Mouse (Mus musculus) hindbrain, embryonic 10.5 days (tissue): Measurements from ENCODE around the gene Pbxip1. TPM values are rescaled to one million over a fixed set of nuclear protein-coding genes. Genes with fewer than 3 reads are reported as not detected.
"Not testable (repeated sequence)": the region's sequence is repeated elsewhere in the genome, so short reads cannot be mapped to it uniquely, and the experiment has no call there.

Experiments used
- DNase-seq: peaks from one replicate; pipeline ENCODE4 v3.0.0-alpha.2; 2017; ENCODE audit warnings: low spot score
- H3K27ac ChIP-seq: fragments of 300-500 bp; sonication (generic); 2 replicates; pipeline ENCODE4 v1.5.1; 2016; ENCODE audit warnings: mild to moderate bottlenecking, moderate library complexity
- H3K27me3 ChIP-seq: fragments of 300-500 bp; sonication (generic); 2 replicates; pipeline ENCODE4 v1.6.1; 2016; ENCODE audit warnings: mild to moderate bottlenecking; ENCODE audit not compliant: poor library complexity, insufficient read depth, severe bottlenecking
- H3K36me3 ChIP-seq: fragments of 300-500 bp; sonication (generic); 2 replicates; pipeline ENCODE4 v1.6.1; 2016; ENCODE audit warnings: mild to moderate bottlenecking, moderate library complexity
- H3K4me1 ChIP-seq: fragments of 300-500 bp; sonication (generic); replicated peaks from 2 replicates; pipeline ENCODE4 v1.6.1; 2016; ENCODE audit warnings: mild to moderate bottlenecking
- H3K4me3 ChIP-seq: fragments of 300-500 bp; sonication (generic); 2 replicates; pipeline ENCODE4 v1.5.1; 2016; ENCODE audit warnings: mild to moderate bottlenecking, moderate library complexity
- H3K9me3 ChIP-seq: fragments of 300-500 bp; sonication (generic); 2 replicates; pipeline ENCODE4 v1.6.1; 2016; ENCODE audit warnings: mild to moderate bottlenecking, moderate library complexity
- WGBS: fragments of 180-500 bp; shearing (Covaris S2); methylation state at CpG from one replicate; pipeline ENCODE4 v1.1.7; 2016; 5-methylcytosine and 5-hydroxymethylcytosine counted together
- polyA plus RNA-seq: library from polyadenylated mRNA; unstranded; fragments of >200 nt; fragmentation: Nextera tagmentation; extraction: Ambion mirVana; gene quantifications from 2 replicates; pipeline ENCODE4 v1.2.1, GENCODE M21; 2016

Gene Pbxip1
- polyA plus RNA-seq, 1 experiment from 2014 or later: 21.6 TPM

GRCm38 (mm10) chr3:89425876-89426275 is 10.6 kb upstream of the Pbxip1 start:
- Histone ChIP-seq H3K4me1 (peaks cover 41% of the 10 kb centered on the region), H3K27me3 (no peaks in the 10 kb centered on the region), H3K4me3 (no peak overlapping the region), H3K27ac (no peak overlapping the region), H3K36me3 (peaks cover 57% of the 10 kb centered on the region), H3K9me3 (no peaks in the 10 kb centered on the region)
- DNase-seq: no peak
- 91% methylated on average over 4 of the region's 4 CpGs for WGBS

- H3K27ac ChIP-seq, H3K9me3 ChIP-seq, DNase-seq, H3K4me3 ChIP-seq, H3K27me3 ChIP-seq: not testable (repeated sequence)
- H3K36me3 ChIP-seq: peaks cover 66% of the 10 kb centered on the region
- H3K4me1 ChIP-seq: peaks cover 27% of the 10 kb centered on the region
- WGBS: 92% methylated on average over 7 of the region's 7 CpGs
Measured at GRCm38 (mm10) chr3:89429021-89429420, 7.5 kb upstream of the Pbxip1 start.

GRCm38 (mm10) chr3:89430171-89431159 is 6.0 kb upstream of the Pbxip1 start, which contains the start of gene Pygo2:
Pygo2 (plus strand) TSS chr3:89430214.
- DNase-seq: peak; percentile 95
- Histone ChIP-seq H3K27ac (peak within 1 kb of the TSS; percentile 96), H3K9me3 (no peaks in the 10 kb centered on the region), H3K27me3 (no peaks in the 10 kb centered on the region), H3K36me3 (peaks cover 64% of the 10 kb centered on the region), H3K4me3 (peak within 1 kb of the TSS; percentile 100), H3K4me1 (peaks cover 34% of the 10 kb centered on the region)
- 3% methylated on average over 68 of the region's 68 CpGs for WGBS

DNA sequence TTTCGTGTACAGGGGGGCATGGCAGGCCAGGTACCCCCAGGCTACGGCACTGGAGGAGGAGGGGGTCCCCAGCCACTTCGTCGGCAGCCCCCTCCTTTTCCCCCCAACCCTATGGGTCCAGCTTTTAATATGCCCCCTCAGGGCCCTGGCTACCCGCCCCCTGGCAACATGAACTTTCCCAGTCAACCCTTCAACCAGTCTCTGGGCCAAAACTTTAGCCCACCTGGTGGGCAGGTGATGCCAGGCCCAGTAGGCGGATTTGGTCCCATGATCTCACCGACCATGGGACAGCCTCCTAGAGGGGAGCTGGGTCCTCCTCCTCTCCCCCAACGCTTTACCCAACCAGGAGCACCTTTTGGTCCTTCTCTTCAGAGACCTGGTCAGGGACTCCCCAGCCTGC is 3.9 kb upstream of the Pbxip1 start:
- Histone ChIP-seq H3K4me3 (no peak overlapping the region), H3K4me1 (peaks cover 50% of the 10 kb centered on the region), H3K9me3 (no peaks in the 10 kb centered on the region), H3K27me3 (no peaks in the 10 kb centered on the region), H3K36me3 (peaks cover 42% of the 10 kb centered on the region), H3K27ac (no peak overlapping the region)
- 91% methylated on average over 8 of the region's 8 CpGs for WGBS
- DNase-seq: no peak

- Histone ChIP-seq H3K27ac (no peak overlapping the region), H3K4me3 (no peak overlapping the region)
Measured at GRCm38 (mm10) chr3:89434532-89434931, 2.0 kb upstream of the Pbxip1 start.

DNA sequence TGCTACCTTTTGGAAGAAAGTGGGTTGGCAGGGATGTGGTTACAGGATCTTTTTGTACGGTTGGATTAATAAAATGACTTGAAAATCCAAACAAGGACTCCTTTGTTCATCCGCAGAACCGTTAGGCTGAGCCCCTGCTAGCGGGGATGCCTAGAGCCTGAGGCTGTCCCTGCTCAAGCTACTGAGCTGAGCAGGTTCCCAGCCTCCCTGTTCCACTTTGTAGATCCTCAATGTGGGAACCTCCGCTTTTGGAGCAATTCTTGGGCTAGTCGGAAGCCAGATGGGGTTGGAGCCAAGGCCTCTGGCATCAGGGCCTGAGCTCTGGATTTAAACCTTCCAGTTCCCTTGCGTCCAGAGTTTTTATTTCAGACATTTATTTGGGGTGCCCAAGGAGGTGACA is 1.5 kb upstream of the Pbxip1 start:
- H3K9me3 ChIP-seq: no peaks in the 10 kb centered on the region
- no peak overlapping the region for H3K4me3 ChIP-seq
- no peaks in the 10 kb centered on the region for H3K27me3 ChIP-seq
- 82% methylated on average over 7 of the region's 7 CpGs for WGBS
- H3K27ac ChIP-seq: no peak overlapping the region
- no peak for DNase-seq
- H3K36me3 ChIP-seq: peaks cover 35% of the 10 kb centered on the region
- peaks cover 52% of the 10 kb centered on the region for H3K4me1 ChIP-seq

More at GRCm38 (mm10) chr3:89434532-89434931, 2.0 kb upstream of the Pbxip1 start:
- no peaks in the 10 kb centered on the region for H3K27me3 ChIP-seq
- 81% methylated on average over 11 of the region's 11 CpGs for WGBS
- no peak for DNase-seq
- peaks cover 33% of the 10 kb centered on the region for H3K36me3 ChIP-seq
- H3K9me3 ChIP-seq: no peaks in the 10 kb centered on the region
- H3K4me1 ChIP-seq: peaks cover 57% of the 10 kb centered on the region

DNA sequence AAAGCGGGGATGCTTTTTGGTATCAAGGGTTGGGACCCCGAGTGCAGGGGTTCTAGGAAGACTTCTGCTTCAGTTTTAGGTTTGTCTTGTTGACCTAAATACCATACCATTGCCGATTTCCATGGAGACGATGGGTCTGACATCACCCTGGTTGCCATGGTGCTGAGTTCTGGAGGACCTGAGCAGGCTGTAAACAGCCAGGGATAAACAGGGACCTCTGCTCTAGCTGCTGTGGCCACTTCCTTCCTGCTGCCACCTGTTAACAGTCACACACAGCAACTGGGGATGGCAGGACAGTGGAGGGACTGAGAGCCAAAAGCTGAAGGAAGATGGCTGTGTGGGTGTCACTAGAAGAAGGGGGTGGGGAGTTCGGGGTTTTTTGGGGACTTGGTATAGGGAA is 763 bp downstream of the Pbxip1 start:
- no peaks in the 10 kb centered on the region for H3K27me3 ChIP-seq
- 29% methylated on average over 5 of the region's 5 CpGs for WGBS
- H3K4me1 ChIP-seq: peaks cover 35% of the 10 kb centered on the region
- DNase-seq: peak; percentile 40
- H3K4me3 ChIP-seq: peak overlapping the region; percentile 60
- no peaks in the 10 kb centered on the region for H3K9me3 ChIP-seq
- peak overlapping the region; percentile 85 for H3K27ac ChIP-seq
- peaks cover 45% of the 10 kb centered on the region for H3K36me3 ChIP-seq

DNA sequence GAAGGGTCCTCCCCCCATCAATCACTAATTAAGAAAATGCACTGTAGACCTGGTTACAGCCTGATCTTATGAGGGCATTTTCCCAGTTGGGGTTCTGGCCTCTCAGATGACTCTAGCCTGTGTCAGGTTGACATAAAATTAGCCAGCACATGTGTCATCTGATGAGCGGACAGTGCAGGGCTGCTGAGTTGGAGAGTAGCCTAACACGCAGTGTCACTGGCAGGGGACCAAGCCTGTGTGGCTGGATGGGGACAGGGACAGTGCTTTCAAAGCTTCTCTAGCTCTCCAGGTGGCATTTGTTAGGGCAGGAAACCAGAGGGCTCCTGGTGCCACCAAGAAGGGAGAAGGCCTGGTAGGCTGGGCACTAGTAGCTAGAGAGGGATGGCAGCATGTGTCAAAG is 4.2 kb downstream of the Pbxip1 start:
- H3K27ac ChIP-seq: no peak overlapping the region

DNA sequence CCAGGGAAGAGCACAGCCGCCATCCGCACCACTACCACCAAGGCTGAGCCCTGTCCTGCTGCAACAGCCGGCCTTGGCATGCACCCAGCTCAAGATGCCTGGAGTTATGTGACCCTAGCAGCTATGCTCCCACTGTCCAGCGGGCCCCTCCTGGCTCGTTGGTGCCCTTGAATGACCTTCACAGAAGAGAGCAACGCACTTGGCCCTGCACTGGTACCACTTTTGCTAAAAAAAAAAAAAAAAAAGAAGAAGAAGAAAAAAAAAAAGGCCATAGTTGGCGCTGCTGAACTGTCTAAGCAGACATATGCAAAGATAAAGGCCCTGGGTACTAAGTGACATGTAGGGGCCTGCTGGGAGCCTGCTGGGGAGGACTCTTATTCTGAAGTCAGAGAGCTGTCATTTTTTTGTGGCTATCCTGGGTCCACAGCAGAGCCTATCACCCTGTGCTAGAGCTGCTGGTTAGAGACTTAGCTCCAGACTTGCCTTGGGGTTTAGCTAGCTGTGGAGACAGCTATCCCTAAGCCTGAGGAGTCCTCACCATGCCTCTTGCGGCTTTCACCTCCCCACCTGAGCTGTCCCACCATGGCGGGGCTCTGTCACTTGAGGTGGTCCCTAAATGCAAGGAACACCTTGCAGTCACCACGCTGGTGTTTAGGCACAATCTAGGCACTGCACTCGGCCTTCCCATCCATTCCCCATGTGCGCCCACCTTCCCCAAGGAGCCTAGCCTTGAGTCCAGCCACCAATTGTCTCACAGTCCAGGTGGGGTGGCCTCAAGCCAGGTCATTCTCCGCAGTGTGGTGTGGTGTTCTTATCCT is 12.4 kb downstream of the Pbxip1 start:
- H3K4me3 ChIP-seq: no peak overlapping the region
- H3K9me3 ChIP-seq: no peaks in the 10 kb centered on the region
- DNase-seq: no peak
- no peak overlapping the region for H3K27ac ChIP-seq
- H3K27me3 ChIP-seq: no peaks in the 10 kb centered on the region
- WGBS: 70% methylated on average over 13 of the region's 13 CpGs
- peaks cover 12% of the 10 kb centered on the region for H3K4me1 ChIP-seq
- peaks cover 32% of the 10 kb centered on the region for H3K36me3 ChIP-seq

More for the DNA sequence above, 4.2 kb downstream of the Pbxip1 start:
- Histone ChIP-seq H3K27me3 (no peaks in the 10 kb centered on the region), H3K4me1 (peaks cover 23% of the 10 kb centered on the region), H3K9me3 (no peaks in the 10 kb centered on the region), H3K4me3 (no peak overlapping the region), H3K36me3 (peaks cover 33% of the 10 kb centered on the region; the same call in 1 of the 2 replicates)
- WGBS: 95% methylated on average over 2 of the region's 2 CpGs
- no peak for DNase-seq

DNA sequence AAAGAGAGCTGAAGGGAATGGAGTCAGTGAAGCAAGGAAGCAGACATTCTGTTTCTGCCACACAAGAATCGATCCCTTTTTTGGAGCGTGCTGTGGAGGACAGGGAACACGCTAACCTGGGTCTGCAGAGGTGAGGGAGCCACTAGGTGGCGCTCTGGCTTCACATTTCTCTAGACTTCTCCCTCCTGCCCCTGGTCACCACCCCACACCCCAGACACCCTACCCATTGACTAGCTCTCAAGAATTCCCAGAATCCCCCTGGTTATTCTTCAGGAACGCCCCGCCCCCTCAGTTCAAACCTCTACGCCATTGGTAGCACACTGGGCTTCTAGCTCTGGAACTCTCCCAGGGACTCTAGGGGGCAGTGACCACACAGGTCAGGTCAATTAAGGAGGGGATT is 13.0 kb downstream of the Pbxip1 start:
- 39% methylated on average over 7 of the region's 7 CpGs for WGBS
- Histone ChIP-seq H3K27me3 (no peaks in the 10 kb centered on the region), H3K4me1 (peaks cover 14% of the 10 kb centered on the region)

DNA sequence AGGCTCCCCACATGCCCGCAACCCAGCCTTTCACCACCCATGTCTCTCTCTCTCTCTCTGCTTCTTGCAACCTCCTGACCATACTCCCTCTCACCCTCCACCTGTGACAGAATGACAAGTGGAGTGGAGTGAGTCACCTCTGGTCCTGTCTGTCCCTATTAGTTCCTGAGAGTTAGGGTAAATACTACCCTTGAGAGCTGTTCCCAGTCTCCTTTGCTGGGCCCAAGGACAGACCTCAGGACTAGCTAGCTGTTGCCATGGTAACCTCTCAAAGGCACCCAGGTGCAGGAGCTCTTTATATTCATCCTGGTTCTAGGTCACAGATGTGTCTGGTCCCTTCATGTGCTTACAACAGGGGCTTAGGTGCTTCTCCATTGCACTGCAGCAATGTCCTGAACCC is 15.4 kb downstream of the Pbxip1 start:
- no peak overlapping the region for H3K27ac ChIP-seq
- H3K4me1 ChIP-seq: peaks cover 29% of the 10 kb centered on the region
- no peak for DNase-seq
- no peaks in the 10 kb centered on the region for H3K9me3 ChIP-seq
- H3K36me3 ChIP-seq: peaks cover 8% of the 10 kb centered on the region; the same call in 1 of the 2 replicates
- H3K27me3 ChIP-seq: no peaks in the 10 kb centered on the region
- no peak overlapping the region for H3K4me3 ChIP-seq
- WGBS: 91% methylated on average over 1 of the region's 1 CpGs

More for the DNA sequence above, 13.0 kb downstream of the Pbxip1 start:
- Histone ChIP-seq H3K36me3 (peaks cover 29% of the 10 kb centered on the region), H3K4me3 (no peak overlapping the region), H3K27ac (no peak overlapping the region), H3K9me3 (no peaks in the 10 kb centered on the region)
- DNase-seq: peak; percentile 67

GRCm38 (mm10) chr3:89454401-89455177 is 18.1 kb downstream of the Pbxip1 start, which contains the start of gene Pmvk:
Pmvk (plus strand) TSS chr3:89454541.
- no peak within 1 kb of the TSS for H3K4me3 ChIP-seq
- H3K27ac ChIP-seq: no peak within 1 kb of the TSS
- H3K9me3 ChIP-seq: no peaks in the 10 kb centered on the region
- WGBS: 63% methylated on average over 10 of the region's 10 CpGs
- no peaks in the 10 kb centered on the region for H3K27me3 ChIP-seq
- no peaks in the 10 kb centered on the region for H3K36me3 ChIP-seq
- DNase-seq: no peak
- H3K4me1 ChIP-seq: peaks cover 37% of the 10 kb centered on the region
